Mouse (Mus musculus): ENCODE measurements around the gene Cdx2.

Gene Cdx2

DNA sequence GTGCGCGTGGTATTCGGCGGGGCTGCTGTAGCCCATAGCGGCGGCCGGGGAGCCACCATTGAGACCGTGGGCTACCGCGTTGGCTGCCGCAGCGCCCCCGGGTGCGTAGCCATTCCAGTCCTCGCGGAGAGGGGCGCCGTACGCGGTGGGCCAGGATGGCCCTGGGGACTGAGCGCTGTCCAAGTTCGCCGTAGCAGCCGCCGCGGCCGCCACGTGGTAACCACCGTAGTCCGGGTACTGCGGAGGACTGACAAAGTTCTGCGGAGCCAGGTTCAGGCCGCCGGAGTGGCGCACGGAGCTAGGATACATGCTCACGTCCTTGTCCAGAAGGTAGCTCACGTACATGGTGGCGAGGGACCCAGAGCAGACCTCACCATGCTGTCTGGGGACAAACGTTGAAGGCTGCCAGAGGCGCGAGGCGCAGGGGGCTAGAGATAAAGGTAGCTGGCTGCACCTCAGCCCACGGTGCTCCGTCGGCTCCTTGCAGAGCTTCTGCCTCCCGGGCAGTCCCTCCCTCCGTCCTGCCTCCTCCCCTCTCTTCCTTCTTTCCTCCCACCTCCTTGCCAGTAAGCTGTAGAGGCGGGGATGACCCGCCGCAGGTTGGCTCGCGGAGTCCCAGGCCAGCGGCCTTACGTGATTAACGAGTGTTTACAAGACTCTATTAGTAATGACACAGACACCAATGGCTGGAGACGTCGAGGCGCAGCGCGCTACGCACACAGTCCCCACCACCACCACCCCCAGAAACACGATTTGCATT, at the start of gene Cdx2:
Gene Cdx2, minus strand, starts transcription at position 633 of the 760 bp plus-strand sequence.
- no peak for DNase-seq (ENCODE audit: low read depth)

DNA sequence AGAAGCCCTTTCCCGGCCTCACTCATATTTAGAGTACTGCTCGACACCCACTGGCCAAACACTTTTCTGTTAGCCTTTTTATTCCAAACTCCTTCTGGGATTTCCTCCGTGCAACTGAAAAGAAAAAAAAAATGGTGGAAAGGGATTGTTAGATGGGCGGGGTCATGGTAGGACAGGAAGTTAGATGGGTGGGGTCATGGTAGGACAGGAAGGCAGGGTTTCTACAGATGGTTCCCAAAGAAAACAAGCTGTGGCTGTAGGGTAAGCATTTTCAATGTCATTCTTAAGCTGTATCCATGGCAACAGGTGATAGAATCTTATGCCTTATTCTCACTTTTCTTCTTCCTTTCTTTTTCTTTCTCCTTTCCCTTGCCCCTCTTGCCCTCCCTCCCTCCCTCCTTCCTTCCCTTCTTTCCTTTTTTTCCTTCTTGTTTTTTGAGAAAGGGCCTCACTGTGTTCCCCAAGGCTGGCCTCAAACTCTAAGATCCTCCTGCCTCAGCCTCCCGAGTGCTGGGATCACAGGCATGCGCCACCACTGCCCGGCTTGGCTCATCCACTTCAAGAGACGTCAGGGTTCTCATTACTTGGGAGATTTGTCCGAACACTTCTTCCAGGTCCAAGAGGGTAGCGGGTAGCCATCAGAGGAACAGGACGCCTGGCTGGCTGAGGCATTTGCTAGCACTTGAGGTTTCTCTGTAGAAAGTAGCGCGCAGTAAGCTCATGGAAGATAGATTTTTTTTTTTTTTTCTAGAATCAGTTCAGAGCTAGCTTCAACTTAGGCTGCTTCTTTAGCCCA, 49.4 kb upstream of the Cdx2 start:
- DNase-seq (ENCODE audit: low read depth), result peak; percentile 56

DNA sequence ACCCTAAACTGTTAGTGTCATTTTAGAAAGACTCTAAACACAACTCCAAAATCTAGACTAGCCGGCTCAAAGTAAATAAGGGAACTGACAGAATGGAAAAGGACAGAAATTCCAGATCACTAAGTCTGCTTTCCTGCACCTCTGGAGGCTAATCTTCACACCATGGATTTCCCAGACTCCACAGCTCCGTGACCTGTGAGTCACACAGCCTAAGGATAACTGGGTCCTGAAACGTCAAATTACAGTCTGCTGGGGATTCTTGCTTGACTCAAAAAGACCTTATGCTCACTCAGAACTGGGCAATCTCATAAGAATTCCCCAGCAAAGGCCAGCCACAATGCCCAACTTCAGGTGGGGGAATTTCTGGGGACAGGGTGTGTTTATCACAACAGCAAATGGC, 48.7 kb upstream of the Cdx2 start:
- DNase-seq (ENCODE audit: low read depth), result no peak

DNA sequence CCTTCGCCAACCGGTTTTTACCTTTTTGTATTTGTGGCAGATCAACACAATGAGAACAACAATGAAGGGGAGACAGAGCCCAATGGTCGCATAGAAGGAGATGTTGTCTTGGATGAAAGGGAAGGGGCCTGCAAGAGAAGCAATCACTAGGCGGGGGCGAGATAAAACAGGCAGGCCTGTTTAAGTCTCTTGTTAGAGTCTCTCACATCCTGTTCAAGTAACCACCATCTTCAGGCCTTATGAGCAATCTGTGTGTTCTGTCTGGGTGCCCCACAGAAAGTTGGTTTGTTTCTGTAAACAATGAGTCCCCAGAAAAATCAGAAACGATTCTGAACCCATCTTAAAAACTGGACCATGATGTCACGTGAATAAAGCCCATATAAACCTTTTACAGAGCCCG, 47.9 kb upstream of the Cdx2 start:
- no peak for DNase-seq (ENCODE audit: low read depth)

DNA sequence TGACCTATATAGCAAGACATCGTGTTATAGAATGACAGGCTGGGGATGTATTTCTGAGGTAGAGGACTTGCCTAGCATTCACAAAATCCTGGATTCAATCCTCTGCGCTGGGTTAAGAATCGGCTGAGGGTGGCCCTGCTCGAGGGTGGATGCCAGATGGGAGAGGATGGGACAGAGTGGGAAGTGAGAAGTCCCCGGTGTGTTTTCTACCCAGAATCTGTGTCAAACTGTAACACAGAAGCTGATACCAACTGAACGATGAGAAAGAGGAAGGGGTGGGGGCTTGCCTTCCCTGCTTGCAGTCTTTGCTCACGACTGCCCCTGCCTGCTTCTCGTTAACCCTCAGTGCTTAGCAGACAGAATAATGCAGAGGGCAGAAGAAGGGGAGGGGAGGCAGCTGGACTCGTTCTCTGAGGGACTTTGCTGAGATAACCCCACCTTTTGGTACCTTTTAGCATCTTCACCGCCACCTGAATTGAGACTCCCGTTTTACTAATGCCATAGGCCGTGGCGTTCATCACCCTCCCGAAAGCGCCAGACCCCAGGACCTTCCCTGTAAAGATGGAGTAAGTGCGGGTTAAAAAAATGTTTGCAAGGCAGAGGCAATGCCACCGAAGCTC, 47.2 kb upstream of the Cdx2 start:
- DNase-seq (ENCODE audit: low read depth), result no peak

DNA sequence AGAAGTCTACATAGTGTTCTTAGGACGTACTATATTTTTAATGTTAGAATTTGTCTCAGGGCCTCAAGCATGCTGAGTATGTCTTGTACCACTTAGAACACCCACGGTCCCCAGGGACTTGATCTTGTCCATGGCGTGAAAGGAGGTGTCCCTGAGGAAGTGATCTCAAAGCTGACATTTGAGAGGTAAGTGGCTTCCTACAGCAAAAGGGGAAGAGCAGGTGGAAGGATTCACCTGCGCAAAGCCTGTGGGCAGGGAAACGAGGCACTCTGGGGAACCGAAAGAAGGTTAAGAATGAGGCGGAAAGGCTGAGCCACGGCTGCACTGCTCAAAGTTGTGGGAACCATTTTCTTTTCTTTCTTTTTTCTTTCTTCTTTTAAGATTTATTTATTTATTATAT, 44.9 kb upstream of the Cdx2 start:
- no peak for DNase-seq (ENCODE audit: low read depth)

DNA sequence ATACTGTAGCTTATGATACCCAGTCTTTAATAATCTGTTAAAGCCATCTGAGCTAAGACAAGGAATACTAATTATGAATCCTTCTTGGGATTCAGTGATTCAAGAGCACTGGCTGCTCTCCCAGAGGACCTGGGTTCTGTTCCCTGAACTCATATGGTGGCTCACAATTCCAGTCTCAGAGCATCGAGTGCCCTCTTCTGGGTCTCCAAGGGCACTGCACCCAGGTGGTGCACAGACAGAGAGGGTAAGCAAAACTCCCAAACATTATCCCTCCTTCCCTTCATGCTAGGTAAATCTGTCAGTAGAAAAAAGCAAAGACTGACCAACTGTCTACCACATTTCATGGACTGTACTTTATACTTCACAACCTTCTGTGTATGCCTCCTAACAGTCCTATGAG, 38.9 kb upstream of the Cdx2 start:
- DNase-seq (ENCODE audit: low read depth), result no peak

DNA sequence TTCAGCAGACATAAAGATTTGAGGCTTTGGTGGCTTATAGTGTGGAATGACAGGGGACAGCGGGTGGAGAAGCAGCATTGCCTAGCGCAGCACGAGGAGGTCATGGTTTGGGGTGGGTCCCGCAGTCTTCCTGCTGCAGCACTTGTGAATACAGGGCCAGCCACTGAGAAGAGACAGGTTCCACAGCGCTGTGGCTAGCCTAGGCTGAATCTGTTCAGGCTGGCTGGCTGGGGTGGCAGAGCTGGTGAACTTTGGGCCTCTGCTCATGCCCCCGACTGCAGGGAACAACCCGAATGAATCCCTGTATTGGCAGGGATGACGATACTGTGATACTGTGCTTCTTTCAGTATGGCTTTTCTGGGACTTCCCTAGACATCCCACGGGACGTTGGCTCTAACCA, 36.8 kb upstream of the Cdx2 start:
- no peak for DNase-seq (ENCODE audit: low read depth)

DNA sequence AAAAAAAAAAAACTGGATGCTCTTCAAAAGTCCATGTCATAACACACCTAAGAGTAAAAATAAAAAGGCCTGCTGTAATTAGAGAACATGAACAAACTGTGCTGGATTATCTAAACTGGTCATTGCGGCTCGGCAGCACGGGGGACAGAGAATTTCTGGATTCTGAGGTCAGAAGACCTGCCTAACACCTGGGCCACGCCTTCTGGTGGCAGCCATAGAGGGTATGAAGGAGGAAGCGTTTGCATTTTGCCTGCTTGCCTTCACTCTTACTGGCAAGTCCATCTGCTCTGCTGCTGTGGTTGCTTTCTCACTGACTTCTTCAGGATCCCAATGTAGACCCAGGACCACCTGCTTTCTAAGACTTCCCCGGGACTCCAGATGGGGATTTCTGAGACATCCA, 35.8 kb upstream of the Cdx2 start:
- DNase-seq (ENCODE audit: low read depth), result no peak

DNA sequence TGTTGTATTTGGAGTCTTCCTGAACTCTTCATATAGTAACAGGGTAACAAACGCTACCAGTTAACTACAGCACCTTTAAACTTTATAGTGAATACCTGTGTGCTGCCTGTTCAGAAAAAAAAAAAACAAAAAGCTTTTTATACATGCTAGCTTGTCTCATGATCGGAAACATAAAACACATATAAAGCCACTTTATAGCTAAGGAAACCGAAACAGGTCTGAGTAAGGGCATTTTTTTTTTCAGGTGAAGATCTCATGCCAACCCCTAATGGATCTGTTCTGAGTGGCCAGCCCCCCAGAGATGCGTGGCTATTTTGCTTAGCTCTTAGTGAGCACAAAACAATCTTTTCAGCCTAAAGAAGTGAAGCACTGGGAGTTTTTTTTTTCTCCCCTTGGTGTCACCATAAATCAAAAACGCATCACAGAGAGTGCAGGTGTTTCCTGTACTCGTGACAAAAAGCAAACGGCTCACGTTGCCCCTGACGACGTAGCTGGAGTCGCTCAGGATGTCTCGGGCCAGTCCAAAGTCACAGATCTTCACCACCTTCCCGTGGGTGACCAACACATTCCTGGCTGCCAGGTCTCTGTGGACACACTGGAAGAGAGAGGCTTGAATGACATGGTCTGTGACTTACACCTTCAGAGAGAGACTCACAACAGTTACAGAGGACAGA, 33.8 kb upstream of the Cdx2 start:
- DNase-seq (ENCODE audit: low read depth), result peak; percentile 63

DNA sequence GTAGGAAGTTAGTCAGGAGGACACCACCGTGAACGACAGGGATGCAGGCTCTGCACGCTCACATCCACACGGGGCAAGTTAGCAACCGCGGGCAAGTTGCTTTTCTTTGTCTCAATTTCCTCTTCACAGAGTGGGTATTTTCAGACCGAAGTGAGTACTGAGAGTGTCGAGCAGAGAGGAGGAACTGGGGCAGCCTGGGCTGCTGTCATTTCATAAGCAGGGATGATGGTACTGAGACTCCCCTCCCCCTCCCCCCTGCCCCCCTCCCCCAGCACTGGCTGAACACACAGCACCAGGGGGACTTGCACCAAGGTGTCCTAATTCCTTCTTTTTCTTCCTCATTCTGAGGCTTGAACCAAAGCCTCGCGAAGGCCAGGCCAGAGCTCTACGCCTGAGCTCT, 32.5 kb upstream of the Cdx2 start:
- no peak for DNase-seq (ENCODE audit: low read depth)

DNA sequence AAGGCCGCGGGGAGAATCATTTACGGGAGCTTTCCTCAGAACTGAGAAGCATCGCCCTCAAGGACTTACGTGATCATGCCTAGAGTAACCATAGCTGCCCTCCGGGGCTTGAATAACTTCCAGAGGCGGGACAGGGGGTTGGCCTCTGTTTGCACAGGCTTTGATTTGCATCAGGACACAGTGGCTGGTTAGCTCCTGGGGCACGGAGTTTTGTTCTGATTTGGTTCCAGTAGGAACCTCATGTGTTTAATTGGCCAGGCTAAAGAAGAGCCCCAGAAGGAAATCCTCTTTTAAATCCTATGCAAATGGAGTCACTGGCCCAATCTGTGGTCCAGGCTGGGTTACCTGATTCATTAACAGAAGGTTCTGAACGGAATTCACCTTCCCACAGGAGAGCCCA, 31.9 kb upstream of the Cdx2 start:
- DNase-seq (ENCODE audit: low read depth), result no peak

DNA sequence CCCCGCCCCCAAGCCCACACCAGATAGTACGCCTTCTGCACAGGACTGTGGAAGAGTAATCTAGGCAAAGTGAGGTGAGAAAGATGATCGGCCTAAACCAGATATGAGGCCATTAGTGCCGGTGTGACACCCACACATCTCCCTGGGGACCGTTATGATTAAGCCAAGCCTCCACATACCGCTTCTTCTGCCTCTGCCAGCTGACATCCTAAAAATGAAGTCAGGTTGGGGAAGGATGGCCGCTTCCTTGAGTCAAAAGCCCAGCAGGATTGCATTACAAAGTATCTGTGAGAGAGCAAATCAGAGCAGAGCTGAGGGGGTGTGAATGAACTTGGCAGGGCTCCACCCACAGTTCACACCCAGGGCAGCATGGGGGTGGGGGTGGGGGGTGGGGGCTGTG, 25.6 kb upstream of the Cdx2 start:
- no peak for DNase-seq (ENCODE audit: low read depth)

DNA sequence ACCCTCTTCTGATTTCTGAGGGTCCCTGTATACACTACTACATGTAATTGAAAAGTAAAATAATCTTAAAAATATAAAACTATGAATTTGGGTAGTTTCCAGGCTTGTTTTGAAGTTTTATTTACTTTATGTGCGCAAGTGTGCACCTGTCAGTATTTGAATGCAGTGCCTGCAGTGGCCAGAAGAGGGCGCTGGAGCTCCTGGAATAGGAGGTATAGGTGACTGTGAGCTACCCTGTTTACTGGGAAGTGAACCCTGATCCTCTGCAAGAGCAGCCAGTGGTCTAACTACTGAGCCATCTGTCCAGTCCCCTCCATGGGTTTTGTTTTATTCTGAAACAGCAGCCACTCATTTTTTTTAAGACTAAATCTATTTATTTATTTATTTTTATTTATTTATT, 24.5 kb upstream of the Cdx2 start:
- DNase-seq (ENCODE audit: low read depth), result peak; percentile 83

DNA sequence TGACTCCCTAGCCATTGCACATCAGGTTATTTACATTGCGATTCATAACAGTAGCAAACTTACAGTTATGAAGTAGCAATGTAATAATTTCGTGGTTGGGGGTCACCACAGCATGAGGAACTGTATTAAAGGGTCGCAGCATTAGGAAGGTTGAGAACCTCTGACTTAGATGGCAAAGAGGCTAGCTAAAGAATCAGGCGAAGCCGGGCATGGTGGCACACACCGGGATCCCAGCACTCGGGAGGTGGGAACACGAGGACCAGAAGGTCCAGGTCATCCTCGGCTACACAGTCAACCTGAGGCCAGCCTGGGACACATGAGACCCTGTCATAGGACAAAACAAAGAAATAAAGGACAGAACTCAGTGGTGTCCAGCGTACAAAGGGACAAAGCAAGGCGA, 22.9 kb upstream of the Cdx2 start:
- DNase-seq (ENCODE audit: low read depth), result no peak

DNA sequence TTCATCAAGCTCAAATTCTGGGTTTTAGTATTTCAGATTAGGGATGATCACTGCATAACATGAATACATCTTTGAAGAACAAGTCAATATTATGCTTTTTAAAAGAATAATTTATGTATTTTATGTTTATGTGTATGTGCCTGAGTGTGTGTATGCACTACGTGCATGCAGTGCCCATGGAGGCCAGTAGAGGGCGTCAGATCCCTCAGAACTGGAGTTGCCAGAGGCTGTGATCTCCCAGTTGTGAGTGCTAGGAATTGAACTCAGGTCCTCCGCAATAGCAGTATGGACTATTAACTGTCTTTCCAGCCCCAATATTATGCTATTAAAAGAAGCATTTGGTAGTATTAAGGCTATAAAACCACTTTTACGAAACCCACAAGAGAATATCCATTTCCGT, 20.6 kb upstream of the Cdx2 start:
- no peak for DNase-seq (ENCODE audit: low read depth)

DNA sequence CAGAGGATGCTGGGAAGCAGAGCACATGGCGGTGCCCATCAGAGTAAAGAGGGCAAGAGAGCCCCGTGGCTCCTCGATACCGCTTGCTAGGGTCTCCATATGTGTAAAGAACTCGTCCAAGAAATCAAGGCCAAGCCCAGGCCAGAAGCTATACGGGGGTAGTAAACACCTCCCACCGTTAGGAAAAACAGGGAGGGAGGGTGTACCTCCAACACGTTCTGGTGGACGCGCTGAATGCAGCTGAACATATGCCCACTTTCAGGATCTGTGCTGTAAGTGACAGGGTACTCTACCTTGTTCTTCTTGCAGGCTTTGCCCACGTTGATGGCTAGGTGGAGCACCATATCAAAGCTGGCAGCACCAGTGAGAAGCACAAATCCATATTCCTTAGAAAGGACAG, 18.9 kb upstream of the Cdx2 start:
- DNase-seq (ENCODE audit: low read depth), result no peak

DNA sequence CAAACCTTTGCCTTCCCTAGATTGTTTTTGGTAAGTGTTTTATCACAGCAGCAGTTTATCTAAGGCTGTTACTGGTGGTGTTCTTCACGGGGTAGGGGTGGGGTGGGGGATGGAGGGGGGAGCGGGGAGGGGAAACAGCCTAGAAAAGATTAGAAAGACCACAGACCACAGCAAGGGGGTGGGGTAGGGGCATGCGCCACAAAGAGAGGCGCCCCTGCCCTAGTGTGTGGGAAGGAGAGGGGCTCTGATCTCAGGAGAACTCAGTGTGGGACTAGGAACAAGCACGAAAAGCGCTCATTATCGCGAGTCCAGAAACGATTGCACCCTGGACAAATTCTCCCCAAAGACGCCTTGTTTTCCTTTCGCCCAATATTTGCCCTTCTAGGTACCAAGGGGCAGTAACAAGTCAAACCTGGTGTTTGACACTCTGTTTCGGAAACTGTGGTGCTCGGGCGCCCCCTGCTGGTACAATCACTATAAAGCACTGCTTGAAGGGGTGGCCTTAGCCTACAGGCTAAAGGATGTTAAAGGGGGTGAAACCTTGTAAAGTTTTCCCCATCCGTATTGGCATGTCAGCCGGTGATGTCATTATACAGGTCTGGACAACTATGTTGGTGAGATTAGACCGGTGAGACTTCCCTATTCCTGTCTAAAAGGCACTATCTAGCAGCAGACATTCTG, 16.3 kb upstream of the Cdx2 start:
- peak; percentile 85 for DNase-seq (ENCODE audit: low read depth)

DNA sequence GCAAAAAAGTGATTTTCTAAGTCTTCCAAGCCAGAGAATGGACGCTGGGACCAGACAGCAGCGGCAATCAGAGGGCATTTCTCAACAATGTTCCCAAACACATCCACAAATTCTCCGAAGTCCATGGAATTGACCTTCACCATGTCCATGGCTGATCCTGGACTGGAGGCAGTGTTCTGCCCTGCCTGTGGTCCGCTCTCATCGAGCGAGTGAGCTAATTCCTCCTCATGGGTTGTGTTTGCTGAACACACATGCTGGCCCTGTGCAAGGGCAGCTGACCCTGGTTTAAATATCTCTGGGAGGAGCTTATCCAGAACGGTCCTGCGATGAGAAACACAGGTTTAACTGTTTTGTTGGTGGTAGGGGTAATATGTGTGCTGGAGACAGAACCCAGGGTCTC, 15.1 kb upstream of the Cdx2 start, which contains the start of gene Urad:
Gene Urad, minus strand, starts transcription at position 258 of the 400 bp plus-strand sequence.
- no peak for DNase-seq (ENCODE audit: low read depth)

DNA sequence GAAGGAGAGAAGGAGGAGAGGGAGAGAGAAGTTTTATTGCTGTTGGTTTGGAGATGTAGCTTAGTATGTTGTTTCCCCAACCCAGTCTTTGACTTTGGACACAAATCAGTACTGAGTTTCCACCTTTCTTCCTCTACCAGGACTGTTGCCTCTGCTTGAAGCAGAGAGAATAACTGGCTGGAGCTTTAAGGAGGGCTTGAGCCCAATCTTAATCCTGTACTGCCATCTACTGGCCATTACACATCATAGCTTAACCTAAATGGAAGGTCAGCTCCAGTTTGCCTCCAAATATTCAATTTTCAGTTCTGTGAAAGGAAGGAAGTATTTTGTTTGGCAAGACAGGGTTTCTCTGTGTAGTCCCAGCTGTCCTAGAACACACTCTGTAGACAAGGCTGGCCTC, 12.6 kb upstream of the Cdx2 start:
- DNase-seq (ENCODE audit: low read depth), result peak; percentile 87

DNA sequence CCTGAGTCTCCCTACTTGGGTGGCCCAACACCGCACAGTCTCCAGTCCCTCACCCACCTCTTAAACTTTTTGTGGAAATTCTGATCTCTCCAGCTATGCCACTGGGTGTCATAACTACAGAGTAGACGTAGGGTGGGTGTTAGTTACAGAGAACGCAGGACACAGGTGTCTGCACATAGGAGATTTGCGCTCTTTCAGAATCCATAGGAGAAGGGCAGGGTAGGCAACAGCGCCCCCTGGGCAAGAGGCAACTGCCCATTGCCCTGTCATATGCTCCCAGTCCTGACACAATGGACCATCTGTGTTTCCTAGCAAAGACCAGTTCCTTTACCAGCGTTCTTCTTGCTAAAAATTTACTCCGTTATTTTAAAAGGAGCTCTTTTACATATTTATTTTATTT, 10.9 kb upstream of the Cdx2 start:
- no peak for DNase-seq (ENCODE audit: low read depth)

DNA sequence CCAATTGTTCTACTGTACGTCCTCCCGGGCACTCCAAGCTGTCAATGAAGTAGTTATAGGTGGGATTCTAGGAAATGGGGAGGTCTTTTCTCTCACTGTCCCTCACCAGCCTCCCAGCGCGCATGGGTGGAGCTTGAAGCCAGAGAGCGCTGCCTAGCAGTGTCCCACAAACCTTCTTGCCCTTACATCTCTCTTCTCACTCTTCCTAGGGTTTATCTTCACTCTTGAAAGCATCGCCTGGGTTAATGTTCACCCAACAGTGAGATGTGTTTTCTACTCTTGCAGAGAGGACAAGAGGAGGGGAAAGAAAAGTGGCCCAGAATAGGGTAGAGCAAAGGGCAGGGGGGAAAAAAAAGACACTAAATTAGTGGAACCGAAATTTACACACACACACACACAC, 10.3 kb upstream of the Cdx2 start:
- DNase-seq (ENCODE audit: low read depth), result no peak

Measured in 416B (cell line).